Mouse (Mus musculus): ENCODE data around the gene Zfp691.

GRCm38 (mm10) chr4:119157186-119157585, 16.8 kb downstream of the Zfp691 start:
- TF ChIP-seq GATA1 (IDR thresholded peaks at IDR 0.05; ENCODE audit: low read length) = no peak
- no peak for TF ChIP-seq TAL1 (IDR thresholded peaks at IDR 0.05; ENCODE audit: low read length)
